Mouse (Mus musculus) liver, embryonic 16.5 days (tissue): ENCODE measurements around the gene Mtfr1l. TPM values are rescaled to one million over a fixed set of nuclear protein-coding genes. Genes with fewer than 3 reads are reported as not detected.
"Not testable (repeated sequence)": the region's sequence is repeated elsewhere in the genome, so short reads cannot be mapped to it uniquely, and the experiment has no call there.

Experiments used
- ATAC-seq: fragments of 200-750 bp; cut with Nextera tagmentation; 2 replicates; pipeline ENCODE4 v1.8.0; 2017; ENCODE audit warnings: low read depth, mild to moderate bottlenecking, moderate number of reproducible peaks, moderate library complexity
- H3K27ac ChIP-seq: fragments of 300-500 bp; sonication (generic); 2 replicates; pipeline ENCODE4 v1.5.1; 2014; ENCODE audit warnings: mild to moderate bottlenecking, low read length
- H3K27me3 ChIP-seq: fragments of 300-500 bp; sonication (generic); 2 replicates; pipeline ENCODE4 v1.6.1; 2014; ENCODE audit warnings: low read depth, low read length, mixed read lengths; ENCODE audit not compliant: control insufficient read depth, insufficient read depth
- H3K36me3 ChIP-seq: fragments of 300-500 bp; sonication (generic); 2 replicates; pipeline ENCODE4 v1.6.1; 2014; ENCODE audit warnings: mild to moderate bottlenecking; ENCODE audit not compliant: control insufficient read depth, insufficient read depth
- H3K4me1 ChIP-seq: fragments of 300-500 bp; sonication (generic); 2 replicates; pipeline ENCODE4 v1.6.1; 2014; ENCODE audit warnings: low read depth, low read length, mixed read lengths; ENCODE audit not compliant: control insufficient read depth
- H3K4me2 ChIP-seq: fragments of 300-500 bp; sonication (generic); 2 replicates; pipeline ENCODE4 v1.6.1; 2014; ENCODE audit warnings: low read depth, low read length, mixed read lengths
- H3K4me3 ChIP-seq: fragments of 300-500 bp; sonication (generic); 2 replicates; pipeline ENCODE4 v1.5.1; 2014; ENCODE audit warnings: low read depth, mild to moderate bottlenecking, low read length
- H3K9ac ChIP-seq: fragments of 300-500 bp; sonication (generic); 2 replicates; pipeline ENCODE4 v1.6.1; 2014; ENCODE audit warnings: low read depth, low read length
- H3K9me3 ChIP-seq: fragments of 300-500 bp; sonication (generic); replicated peaks from 2 replicates; pipeline ENCODE4 v1.6.1; 2016; ENCODE audit warnings: low read length; ENCODE audit not compliant: control insufficient read depth
- WGBS: fragments of 180-500 bp; shearing (Covaris S2); extraction: QIAGEN DNeasy Blood & Tissue Kit; methylation state at CpG from one replicate; pipeline ENCODE4 v1.1.7; 2014; ENCODE audit not compliant: insufficient replicate concordance; 5-methylcytosine and 5-hydroxymethylcytosine counted together
- polyA plus RNA-seq: library from polyadenylated mRNA; unstranded; fragments of >200 nt; fragmentation: Nextera tagmentation; extraction: Ambion mirVana; gene quantifications from 2 replicates; pipeline ENCODE4 v1.2.1, GENCODE M21; 2015

Mtfr1l gene
- polyA plus RNA-seq, 1 experiment from 2014 or later = 36.2 TPM

DNA sequence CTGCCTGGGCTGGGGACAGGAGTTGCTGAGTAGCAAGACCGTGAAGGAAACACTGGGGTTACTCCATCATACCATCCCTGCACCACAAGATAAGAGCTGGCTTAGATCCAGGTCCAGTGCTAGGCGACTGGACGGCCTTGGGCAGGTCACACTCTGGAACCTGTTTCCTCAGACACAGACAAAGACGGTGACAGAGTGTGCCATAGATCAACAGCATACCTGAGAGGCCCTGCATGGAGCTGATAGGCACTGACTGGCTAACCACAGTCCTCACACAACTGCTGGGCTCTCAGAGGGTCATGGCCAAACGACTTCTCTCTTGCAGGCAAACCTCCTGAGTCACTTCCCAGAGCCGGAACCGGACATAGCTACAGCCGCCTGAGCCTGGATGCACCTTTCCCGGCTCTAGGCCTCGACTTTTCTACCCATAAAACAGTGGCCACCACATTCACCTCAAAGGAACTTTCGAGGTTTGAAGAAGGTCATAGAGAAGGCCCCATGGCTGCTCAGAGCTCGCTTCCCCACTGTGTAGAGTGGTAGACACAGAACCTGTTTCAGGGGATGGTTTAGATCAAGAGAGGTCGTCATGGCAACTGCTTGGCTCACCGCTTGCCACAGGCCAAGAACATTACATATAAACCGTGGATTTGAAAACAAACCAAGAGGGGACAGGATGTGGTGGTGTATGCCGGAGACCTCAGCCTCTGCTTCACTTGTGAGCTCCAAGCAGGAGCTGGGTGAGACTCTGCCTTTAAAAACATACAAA is 40.2 kb downstream of the Mtfr1l start:
- Histone ChIP-seq H3K27me3 (no peaks in the 10 kb centered on the region), H3K4me3 (no peak overlapping the region), H3K4me2 (no peak overlapping the region), H3K9ac (no peak overlapping the region), H3K27ac (peak overlapping the region; percentile 43; the same call in 1 of the 2 replicates), H3K36me3 (no peaks in the 10 kb centered on the region), H3K9me3 (no peaks in the 10 kb centered on the region), H3K4me1 (peaks cover 45% of the 10 kb centered on the region)
- ATAC-seq = peak; percentile 40
- WGBS = 18% methylated on average over 16 of the region's 16 CpGs

DNA sequence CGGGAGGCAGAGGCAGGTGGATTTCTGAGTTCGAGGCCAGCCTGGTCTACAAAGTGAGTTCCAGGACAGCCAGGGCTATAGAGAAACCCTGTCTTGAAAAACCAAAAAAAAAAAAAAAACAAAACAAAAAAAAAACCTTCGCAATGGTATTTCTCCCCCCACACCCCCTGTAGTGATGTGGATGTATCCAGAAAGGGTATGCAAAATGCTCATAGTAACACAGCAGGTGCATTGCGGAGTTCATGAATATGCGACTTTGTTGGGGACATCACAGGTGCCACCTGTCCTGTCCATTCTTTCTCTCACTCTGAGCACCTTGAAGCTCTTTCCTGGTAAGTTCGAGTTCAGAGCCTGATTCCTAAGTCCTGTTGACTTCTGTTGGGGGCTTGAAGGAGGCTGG is 41.0 kb downstream of the Mtfr1l start:
- Histone ChIP-seq H3K4me1 (peaks cover 51% of the 10 kb centered on the region), H3K27ac (peak overlapping the region; percentile 43; the same call in 1 of the 2 replicates)
- WGBS = 67% methylated on average over 6 of the region's 6 CpGs
- not testable (repeated sequence) for H3K4me3 ChIP-seq, H3K9ac ChIP-seq, H3K27me3 ChIP-seq, H3K36me3 ChIP-seq, H3K4me2 ChIP-seq, H3K9me3 ChIP-seq, ATAC-seq

DNA sequence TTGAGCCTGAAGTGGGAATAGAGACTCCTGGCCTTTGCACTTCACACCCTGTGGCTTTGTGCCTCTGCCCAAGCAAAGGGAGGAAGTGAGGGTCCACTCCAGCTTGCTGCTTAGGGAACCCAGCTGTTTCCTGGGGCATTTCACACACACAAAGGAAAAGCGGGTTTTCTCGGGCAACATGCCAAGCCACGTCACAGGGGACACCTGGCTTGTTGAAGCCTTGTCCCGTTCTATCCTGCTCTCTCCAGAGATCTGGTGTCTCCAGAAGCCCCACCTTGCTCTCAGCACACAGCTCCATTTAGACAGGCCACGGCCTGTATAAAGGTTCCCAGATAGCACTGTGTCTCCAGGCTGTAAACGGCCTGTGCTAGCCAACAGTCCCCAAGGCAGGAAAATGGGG is 43.5 kb downstream of the Mtfr1l start:
- Histone ChIP-seq H3K9me3 (no peaks in the 10 kb centered on the region), H3K4me3 (no peak overlapping the region), H3K36me3 (no peaks in the 10 kb centered on the region), H3K4me2 (no peak overlapping the region), H3K4me1 (peaks cover 32% of the 10 kb centered on the region), H3K27me3 (no peaks in the 10 kb centered on the region), H3K27ac (no peak overlapping the region), H3K9ac (no peak overlapping the region)
- 45% methylated on average over 6 of the region's 6 CpGs for WGBS
- ATAC-seq = no peak

DNA sequence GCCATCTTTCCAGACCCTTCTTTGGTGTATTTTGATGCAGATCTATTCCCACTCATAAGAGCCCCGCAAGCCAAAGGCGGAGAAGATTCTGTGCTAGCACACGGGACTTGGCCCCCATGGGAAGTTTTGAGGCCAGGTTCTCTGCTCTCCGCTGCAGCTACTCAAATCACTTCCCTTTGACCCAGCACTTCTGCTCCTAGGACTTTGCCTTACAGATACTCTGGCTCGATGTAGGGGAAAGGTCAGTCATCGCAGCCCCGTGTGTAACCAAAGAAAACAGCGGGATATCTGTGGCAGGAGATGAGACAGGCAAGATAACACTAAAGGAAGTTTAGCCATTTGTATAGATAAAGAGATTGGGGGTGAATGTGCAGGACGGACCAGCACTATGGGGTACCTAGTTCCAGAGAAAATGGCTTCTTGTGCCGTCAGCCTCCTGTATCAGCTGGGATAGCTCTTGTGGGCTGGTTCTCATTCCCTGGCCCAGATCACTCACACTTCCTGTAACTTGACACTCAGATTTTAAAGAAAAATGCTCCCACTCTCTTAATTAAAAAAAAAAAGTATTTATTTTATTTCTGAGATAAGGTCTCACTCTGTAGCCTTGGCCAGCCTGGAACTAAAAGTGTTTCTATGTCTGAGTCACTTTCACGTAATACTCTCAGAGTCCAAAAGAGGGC is 45.1 kb downstream of the Mtfr1l start:
- Histone ChIP-seq H3K4me1 (peaks cover 18% of the 10 kb centered on the region), H3K4me2 (peak overlapping the region; percentile 21; the same call in 1 of the 2 replicates), H3K9me3 (no peaks in the 10 kb centered on the region), H3K27me3 (no peaks in the 10 kb centered on the region), H3K36me3 (no peaks in the 10 kb centered on the region), H3K4me3 (no peak overlapping the region), H3K9ac (no peak overlapping the region), H3K27ac (peak overlapping the region; percentile 66)
- peak; percentile 53 for ATAC-seq
- WGBS = 44% methylated on average over 11 of the region's 11 CpGs

DNA sequence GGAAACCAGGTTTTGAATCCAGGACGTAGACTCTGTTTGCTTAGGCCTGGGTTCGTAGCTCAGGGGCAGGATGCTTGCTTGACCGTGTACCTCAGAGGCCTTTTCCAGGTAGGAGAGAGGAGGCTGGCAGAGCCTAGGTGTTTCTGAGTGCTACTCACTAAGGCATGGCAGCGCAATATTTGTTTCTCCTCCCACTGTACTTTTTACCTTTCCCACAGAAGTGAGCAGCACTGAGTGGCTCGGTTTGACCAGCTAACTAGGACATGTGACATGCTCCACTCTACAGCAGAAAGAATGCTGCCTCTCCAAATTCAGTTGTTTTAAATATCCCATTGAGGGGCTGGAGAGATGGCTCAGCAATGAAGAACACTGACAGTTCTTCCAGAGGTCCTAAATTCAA is 47.0 kb downstream of the Mtfr1l start:
- peak; percentile 66 for ATAC-seq
- Histone ChIP-seq H3K27ac (no peak overlapping the region), H3K4me3 (no peak overlapping the region), H3K9me3 (no peaks in the 10 kb centered on the region), H3K9ac (no peak overlapping the region), H3K4me1 (peaks cover 8% of the 10 kb centered on the region), H3K36me3 (no peaks in the 10 kb centered on the region), H3K4me2 (no peak overlapping the region), H3K27me3 (no peaks in the 10 kb centered on the region)
- 69% methylated on average over 5 of the region's 5 CpGs for WGBS

DNA sequence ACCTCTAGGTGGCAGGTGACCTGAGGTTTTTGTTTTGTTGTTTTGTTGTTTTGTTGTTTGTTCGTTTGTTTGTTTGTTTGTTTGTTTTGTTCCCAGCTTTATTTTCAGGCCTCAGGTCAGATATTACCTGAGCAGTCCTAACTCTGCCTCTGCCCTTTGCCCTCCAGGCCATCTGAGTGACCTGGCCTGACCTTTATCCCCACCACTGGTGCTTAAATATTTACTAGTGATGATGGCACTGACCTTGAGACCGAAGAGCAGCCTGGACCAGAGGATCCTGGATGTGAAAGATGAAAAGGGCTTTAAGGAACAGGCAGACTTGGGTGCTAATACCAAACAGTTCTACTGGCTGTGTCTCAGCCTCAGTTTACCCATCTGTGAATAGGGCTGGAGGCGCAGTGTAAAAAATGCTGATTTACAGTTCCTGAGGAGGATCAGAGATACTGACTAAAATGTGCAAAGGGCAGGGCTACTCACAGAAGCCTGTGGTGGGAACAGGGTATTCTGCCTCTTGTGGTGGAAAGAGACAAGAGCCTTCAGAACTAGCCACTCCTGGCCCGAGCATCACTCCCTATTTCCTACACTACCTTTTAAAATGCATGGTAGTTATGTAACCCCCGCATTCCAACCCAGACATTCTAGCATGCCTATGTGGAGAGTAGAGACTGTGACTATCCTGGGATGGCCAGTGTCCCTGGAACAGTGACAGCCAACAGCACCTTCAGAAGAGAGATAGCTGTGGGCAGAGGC is 49.9 kb downstream of the Mtfr1l start:
- no peak for ATAC-seq
- Histone ChIP-seq H3K9me3 (no peaks in the 10 kb centered on the region), H3K4me3 (no peak overlapping the region), H3K4me2 (no peak overlapping the region), H3K36me3 (no peaks in the 10 kb centered on the region), H3K27ac (no peak overlapping the region), H3K27me3 (no peaks in the 10 kb centered on the region; the same call in 1 of the 2 replicates), H3K9ac (no peak overlapping the region), H3K4me1 (peaks cover 10% of the 10 kb centered on the region)
- WGBS = 62% methylated on average over 5 of the region's 5 CpGs

DNA sequence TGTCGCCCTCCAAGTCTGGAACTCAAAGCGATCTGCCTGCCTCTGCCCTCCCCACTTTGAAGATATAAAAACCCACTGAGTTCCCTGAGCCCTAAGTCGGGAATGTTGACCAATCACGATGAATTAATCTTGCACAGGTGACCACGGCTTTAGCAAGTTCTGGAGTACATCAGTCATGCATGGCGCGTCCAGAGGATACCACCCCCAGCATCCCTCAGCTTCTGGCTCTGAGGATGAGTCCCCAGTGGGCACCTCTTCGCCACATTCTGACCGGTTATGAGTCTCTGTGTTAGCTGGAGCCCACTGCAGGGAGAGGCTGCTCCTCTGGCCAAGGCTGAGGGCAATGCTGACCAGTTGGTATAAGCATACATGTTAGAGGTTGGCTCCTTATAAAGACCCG is 51.0 kb downstream of the Mtfr1l start:
- H3K9ac ChIP-seq = no peak overlapping the region
- WGBS = 63% methylated on average over 10 of the region's 10 CpGs

DNA sequence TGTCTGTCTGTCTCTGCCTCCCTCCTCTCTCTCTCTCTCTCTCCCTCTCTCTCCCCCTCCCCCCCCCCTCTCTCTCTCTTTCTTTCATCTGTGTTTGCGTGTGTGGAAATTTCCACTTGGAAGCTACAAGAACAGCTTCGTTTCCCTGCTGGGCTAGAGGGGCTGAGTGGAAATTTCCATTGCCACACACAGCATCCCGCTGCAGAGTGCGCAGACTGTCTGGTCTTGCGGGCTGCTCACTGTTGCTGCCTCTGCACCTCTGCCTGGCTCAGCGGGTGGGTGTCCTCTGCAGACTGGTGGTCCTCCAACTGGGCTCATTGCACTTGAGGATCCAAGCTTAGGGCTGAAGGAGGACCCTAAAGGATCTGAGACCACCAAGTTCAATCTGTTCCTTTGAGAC is 51.5 kb downstream of the Mtfr1l start:
- Histone ChIP-seq H3K9me3 (no peaks in the 10 kb centered on the region), H3K4me1 (peaks cover 4% of the 10 kb centered on the region), H3K36me3 (no peaks in the 10 kb centered on the region), H3K4me2 (no peak overlapping the region), H3K27me3 (no peaks in the 10 kb centered on the region; the same call in 1 of the 2 replicates), H3K9ac (no peak overlapping the region), H3K27ac (no peak overlapping the region), H3K4me3 (no peak overlapping the region)
- ATAC-seq = no peak
- WGBS = 57% methylated on average over 6 of the region's 6 CpGs

More for the DNA sequence above, 51.0 kb downstream of the Mtfr1l start:
- no peaks in the 10 kb centered on the region; the same call in 1 of the 2 replicates for H3K27me3 ChIP-seq
- H3K4me2 ChIP-seq = no peak overlapping the region
- H3K27ac ChIP-seq = no peak overlapping the region
- no peaks in the 10 kb centered on the region for H3K9me3 ChIP-seq
- H3K4me3 ChIP-seq = no peak overlapping the region
- H3K4me1 ChIP-seq = peaks cover 4% of the 10 kb centered on the region
- no peak for ATAC-seq
- no peaks in the 10 kb centered on the region for H3K36me3 ChIP-seq
